Mouse (Mus musculus): ENCODE data around the gene Nusap1. TPM values are rescaled to one million over a fixed set of nuclear protein-coding genes. Genes with fewer than 3 reads are reported as not detected.
"Not testable (repeated sequence)": the region's sequence is repeated elsewhere in the genome, so short reads cannot be mapped to it uniquely, and the experiment has no call there.

Gene Nusap1
- polyA plus RNA-seq, 1 experiment from 2014 or later = 10.1 TPM

DNA sequence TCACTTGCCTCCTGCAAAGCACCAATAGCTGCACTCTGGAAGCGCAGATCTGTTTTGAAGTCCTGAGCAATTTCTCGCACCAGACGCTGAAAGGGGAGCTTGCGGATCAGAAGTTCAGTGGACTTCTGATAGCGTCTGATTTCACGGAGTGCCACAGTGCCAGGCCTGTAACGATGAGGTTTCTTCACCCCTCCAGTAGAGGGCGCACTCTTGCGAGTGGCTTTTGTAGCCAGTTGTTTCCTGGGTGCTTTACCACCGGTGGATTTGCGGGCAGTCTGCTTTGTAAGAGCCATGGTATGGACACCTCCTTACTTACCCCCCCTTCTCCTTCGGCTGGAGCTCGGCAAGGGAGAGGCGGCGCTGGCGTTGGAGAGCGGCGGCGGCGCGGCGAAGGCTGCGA lies 47.6 kb downstream of the Nusap1 start:
- not testable (repeated sequence) for H3K4me1 ChIP-seq; H3K9me3 ChIP-seq; H3K4me3 ChIP-seq; H3K36me3 ChIP-seq (replicated peaks); H3K9ac ChIP-seq; H3K4me2 ChIP-seq; H3K27ac ChIP-seq; H3K27me3 ChIP-seq (replicated peaks); ATAC-seq (replicated peaks)
- 70% methylated on average over 22 of the region's 23 CpGs for WGBS

DNA sequence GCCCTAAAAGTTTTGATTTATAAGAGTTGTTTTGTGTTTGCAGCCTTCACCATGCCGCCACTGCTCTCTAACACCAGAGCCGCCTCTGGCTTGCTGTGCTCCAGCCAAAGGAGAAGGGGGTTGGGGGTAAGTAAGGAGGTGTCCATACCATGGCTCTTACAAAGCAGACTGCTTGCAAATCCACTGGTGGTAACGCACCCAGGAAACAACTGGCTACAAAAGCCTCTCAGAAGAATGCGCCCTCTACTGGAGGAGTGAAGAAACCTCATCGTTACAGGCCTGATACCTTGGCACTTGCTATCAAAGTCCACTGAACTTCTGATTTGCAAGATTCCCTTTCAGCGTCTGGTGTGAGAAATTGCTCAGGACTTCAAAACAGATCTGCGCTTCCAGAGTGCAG lies 50.9 kb downstream of the Nusap1 start:
- H3K9ac ChIP-seq = no peak overlapping the region
- 0 out of 2 replicates have a peak, but pooled peaks cover 4% of the 10 kb centered on the region for H3K27me3 ChIP-seq (replicated peaks)
- no peak for ATAC-seq (replicated peaks)
- H3K9me3 ChIP-seq = no peaks in the 10 kb centered on the region
- no peak overlapping the region for H3K4me2 ChIP-seq
- H3K27ac ChIP-seq = no peak overlapping the region
- 14% methylated on average over 7 of the region's 7 CpGs for WGBS
- no peaks in the 10 kb centered on the region for H3K36me3 ChIP-seq (replicated peaks)
- H3K4me1 ChIP-seq = peaks cover under 1% of the 10 kb centered on the region; the same call in 1 of the 2 replicates
- H3K4me3 ChIP-seq = no peak overlapping the region

DNA sequence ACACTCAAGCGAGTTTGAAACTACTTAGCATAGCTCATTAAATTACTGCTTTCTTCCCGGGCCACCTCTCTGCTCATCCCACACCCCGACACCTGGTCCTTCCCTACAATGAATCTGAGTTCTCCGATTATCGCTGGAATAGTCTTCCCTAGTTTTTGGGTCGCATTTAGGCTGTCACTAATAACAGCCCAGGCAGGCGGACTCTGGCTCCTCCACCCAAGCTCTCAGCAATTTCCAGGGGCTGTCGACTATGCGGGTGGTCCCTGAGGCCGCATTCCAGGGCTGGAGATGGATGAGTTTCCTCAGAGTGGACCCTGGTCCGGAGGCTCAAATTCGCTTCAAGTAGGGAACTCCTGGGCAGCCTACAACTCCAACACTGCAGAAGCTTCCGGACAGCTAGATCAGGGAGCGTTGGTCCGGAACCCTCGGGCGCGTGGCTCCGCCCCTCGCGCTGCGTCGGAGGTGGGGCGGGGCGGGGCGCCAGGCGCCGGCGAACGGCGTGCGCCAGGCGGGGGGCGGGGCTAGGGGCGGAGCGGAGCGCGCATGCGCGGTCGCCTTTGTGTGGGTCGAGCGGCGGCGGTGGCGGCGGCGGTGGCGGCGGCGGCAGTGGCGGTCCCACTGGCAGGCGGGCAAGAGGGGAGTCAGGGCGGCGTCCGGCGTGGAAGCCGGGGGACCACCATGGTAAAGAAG lies 56.6 kb downstream of the Nusap1 start, which contains the start of gene Rtf1:
Gene Rtf1, plus strand, starts transcription at position 544 of the 690 bp plus-strand sequence.
- peak within 1 kb of the TSS; percentile 87 for H3K9ac ChIP-seq
- no peaks in the 10 kb centered on the region for H3K36me3 ChIP-seq (replicated peaks)
- 0 out of 2 replicates have a peak, but pooled peaks cover 4% of the 10 kb centered on the region for H3K27me3 ChIP-seq (replicated peaks)
- peak within 1 kb of the TSS; percentile 82 for H3K4me2 ChIP-seq
- H3K4me3 ChIP-seq = peak within 1 kb of the TSS; percentile 87
- peak; percentile 97 for ATAC-seq (replicated peaks)
- under 1% methylated on average over 54 of the region's 58 CpGs for WGBS
- peaks cover 27% of the 10 kb centered on the region for H3K4me1 ChIP-seq
- no peaks in the 10 kb centered on the region for H3K9me3 ChIP-seq
- H3K27ac ChIP-seq = peak within 1 kb of the TSS; percentile 80

DNA sequence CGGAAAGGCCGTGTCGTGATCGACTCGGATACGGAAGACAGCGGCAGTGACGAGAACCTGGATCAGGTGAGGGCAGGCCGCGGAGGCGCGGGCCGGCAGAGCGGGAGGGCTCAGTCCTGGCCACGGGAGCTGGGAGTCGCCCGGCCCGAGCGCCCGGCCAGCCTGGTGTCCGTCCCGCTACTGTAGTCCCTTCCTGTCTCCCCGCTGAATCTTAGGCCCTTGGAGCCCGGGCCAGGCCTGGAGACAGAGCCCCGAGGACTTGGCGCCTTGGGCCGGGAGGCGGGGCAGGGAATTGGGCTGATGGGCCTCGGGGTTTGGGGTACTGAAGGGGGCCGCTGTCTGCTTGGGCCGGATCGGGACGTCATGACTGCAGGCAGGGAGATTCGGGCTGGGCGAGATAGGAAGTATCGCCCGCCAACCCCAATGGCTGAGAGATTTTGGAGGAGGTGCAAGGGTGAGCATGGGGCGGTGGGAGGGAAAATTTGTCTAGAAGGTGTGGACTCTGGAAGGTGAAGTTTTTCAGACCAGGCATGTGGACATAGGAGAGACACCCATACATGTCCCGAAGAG lies 57.2 kb downstream of the Nusap1 start:
- Histone ChIP-seq H3K4me3 (peak overlapping the region; percentile 87), H3K4me2 (peak overlapping the region; percentile 82), H3K36me3 (replicated peaks) (no peaks in the 10 kb centered on the region), H3K27me3 (replicated peaks) (0 out of 2 replicates have a peak, but pooled peaks cover 4% of the 10 kb centered on the region), H3K9ac (peak overlapping the region; percentile 87), H3K4me1 (peaks cover 27% of the 10 kb centered on the region), H3K9me3 (no peaks in the 10 kb centered on the region), H3K27ac (peak overlapping the region; percentile 80)
- peak; percentile 91 for ATAC-seq (replicated peaks)
- under 1% methylated on average over 39 of the region's 39 CpGs for WGBS

- peak overlapping the region; percentile 82 for H3K4me2 ChIP-seq
- H3K9ac ChIP-seq = peak overlapping the region; percentile 87
- no peaks in the 10 kb centered on the region for H3K9me3 ChIP-seq
- peak overlapping the region; percentile 87 for H3K4me3 ChIP-seq
- 4% methylated on average over 5 of the region's 5 CpGs for WGBS
- H3K4me1 ChIP-seq = peaks cover 27% of the 10 kb centered on the region
- H3K27me3 ChIP-seq (replicated peaks) = 0 out of 2 replicates have a peak, but pooled peaks cover 4% of the 10 kb centered on the region
- ATAC-seq (replicated peaks) = no peak
- H3K27ac ChIP-seq = no peak overlapping the region
- no peaks in the 10 kb centered on the region for H3K36me3 ChIP-seq (replicated peaks)
These were observed 57.7 kb downstream of the Nusap1 start for GRCm38 (mm10) chr2:119675831-119676230.

DNA sequence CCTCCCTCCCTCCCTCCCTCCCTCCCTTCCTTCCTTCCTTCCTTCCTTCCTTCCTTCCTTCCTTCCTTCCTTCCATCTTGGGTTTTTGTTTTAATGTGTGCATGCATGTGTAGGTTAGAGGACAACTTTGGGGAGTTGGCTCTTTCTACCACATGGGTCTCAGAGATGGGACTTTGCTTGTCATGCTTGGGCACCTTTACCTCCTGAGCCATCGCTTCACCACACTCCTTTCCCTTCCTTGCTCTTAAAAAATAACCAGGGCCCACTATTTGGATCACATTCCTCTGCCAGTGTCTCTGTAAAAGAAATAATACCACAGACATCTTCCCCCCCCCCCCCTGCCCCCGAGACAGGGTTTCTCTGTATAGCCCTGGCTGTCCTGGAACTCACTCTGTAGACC lies 65.6 kb downstream of the Nusap1 start:
- no peaks in the 10 kb centered on the region for H3K4me1 ChIP-seq
- H3K27me3 ChIP-seq (replicated peaks) = no peaks in the 10 kb centered on the region
- H3K9ac ChIP-seq = no peak overlapping the region
- H3K4me2 ChIP-seq = no peak overlapping the region
- no peaks in the 10 kb centered on the region for H3K9me3 ChIP-seq
- peaks cover 8% of the 10 kb centered on the region; the same call in 1 of the 2 replicates for H3K36me3 ChIP-seq (replicated peaks)
- no peak overlapping the region for H3K4me3 ChIP-seq
- ATAC-seq (replicated peaks) = no peak
- H3K27ac ChIP-seq = no peak overlapping the region
- 90% methylated on average over 2 of the region's 2 CpGs for WGBS

- ATAC-seq (replicated peaks) = no peak
- Histone ChIP-seq H3K4me1 (no peaks in the 10 kb centered on the region), H3K9ac (no peak overlapping the region), H3K27ac (no peak overlapping the region), H3K9me3 (no peaks in the 10 kb centered on the region), H3K4me3 (no peak overlapping the region), H3K36me3 (replicated peaks) (peaks cover 11% of the 10 kb centered on the region), H3K27me3 (replicated peaks) (no peaks in the 10 kb centered on the region), H3K4me2 (no peak overlapping the region)
- WGBS = 82% methylated on average over 9 of the region's 9 CpGs
These were observed 74.1 kb downstream of the Nusap1 start for GRCm38 (mm10) chr2:119692003-119692701.

GRCm38 (mm10) chr2:119694826-119695225 lies 76.7 kb downstream of the Nusap1 start:
- Histone ChIP-seq H3K4me2 (no peak overlapping the region), H3K9me3 (no peaks in the 10 kb centered on the region), H3K27ac (no peak overlapping the region), H3K27me3 (replicated peaks) (no peaks in the 10 kb centered on the region), H3K4me3 (no peak overlapping the region), H3K9ac (no peak overlapping the region), H3K4me1 (no peaks in the 10 kb centered on the region), H3K36me3 (replicated peaks) (peaks cover 8% of the 10 kb centered on the region)
- ATAC-seq (replicated peaks) = no peak
- WGBS = 89% methylated on average over 2 of the region's 2 CpGs

GRCm38 (mm10) chr2:119696111-119696510 lies 78.0 kb downstream of the Nusap1 start:
- no peaks in the 10 kb centered on the region for H3K27me3 ChIP-seq (replicated peaks)
- no peak overlapping the region for H3K9ac ChIP-seq
- H3K4me1 ChIP-seq = no peaks in the 10 kb centered on the region
- WGBS = 92% methylated on average over 1 of the region's 1 CpGs
- no peaks in the 10 kb centered on the region for H3K9me3 ChIP-seq
- H3K36me3 ChIP-seq (replicated peaks) = peaks cover 8% of the 10 kb centered on the region
- no peak overlapping the region for H3K27ac ChIP-seq
- ATAC-seq (replicated peaks) = no peak
- H3K4me2 ChIP-seq = no peak overlapping the region
- H3K4me3 ChIP-seq = no peak overlapping the region

- peaks cover 8% of the 10 kb centered on the region for H3K36me3 ChIP-seq (replicated peaks)
- 86% methylated on average over 2 of the region's 2 CpGs for WGBS
- no peaks in the 10 kb centered on the region for H3K4me1 ChIP-seq
- H3K27ac ChIP-seq = no peak overlapping the region
- H3K4me2 ChIP-seq = no peak overlapping the region
- no peak for ATAC-seq (replicated peaks)
- H3K4me3 ChIP-seq = no peak overlapping the region
- H3K9ac ChIP-seq = no peak overlapping the region
- H3K27me3 ChIP-seq (replicated peaks) = no peaks in the 10 kb centered on the region
- no peaks in the 10 kb centered on the region for H3K9me3 ChIP-seq
These were observed 80.4 kb downstream of the Nusap1 start for GRCm38 (mm10) chr2:119698472-119698871.

DNA sequence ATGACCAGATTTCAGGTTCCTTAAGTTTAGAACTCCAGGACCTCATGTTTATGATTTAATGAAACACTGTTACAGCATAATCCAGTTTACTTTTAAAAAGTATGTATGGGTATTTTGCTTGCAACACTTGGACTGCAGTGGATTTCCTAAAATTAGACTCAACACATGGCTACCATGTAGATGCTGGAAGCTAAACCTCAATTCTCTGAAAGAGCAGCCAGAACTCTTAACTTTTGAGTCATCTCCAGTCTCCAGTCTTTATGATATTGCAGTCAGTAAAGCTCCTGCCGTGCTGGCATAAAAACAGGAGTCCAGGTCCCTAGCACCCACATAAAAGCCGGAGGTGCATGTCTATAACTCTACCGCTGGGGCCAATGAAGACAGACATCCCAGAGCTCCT lies 81.9 kb downstream of the Nusap1 start:
- no peak overlapping the region for H3K4me2 ChIP-seq
- no peak overlapping the region for H3K9ac ChIP-seq
- H3K27ac ChIP-seq = no peak overlapping the region
- H3K4me3 ChIP-seq = no peak overlapping the region
- no peaks in the 10 kb centered on the region for H3K27me3 ChIP-seq (replicated peaks)
- no peaks in the 10 kb centered on the region for H3K4me1 ChIP-seq
- 95% methylated on average over 3 of the region's 3 CpGs for WGBS
- H3K9me3 ChIP-seq = no peaks in the 10 kb centered on the region
- ATAC-seq (replicated peaks) = no peak
- 0 out of 2 replicates have a peak, but pooled peaks cover 2% of the 10 kb centered on the region for H3K36me3 ChIP-seq (replicated peaks)

Measured in midbrain, embryonic 15.5 days (tissue).